Mouse (Mus musculus): ENCODE measurements around the gene Sprr2b.
"Not testable (repeated sequence)": the region's sequence is repeated elsewhere in the genome, so short reads cannot be mapped to it uniquely, and the experiment has no call there.

Gene Sprr2b

DNA sequence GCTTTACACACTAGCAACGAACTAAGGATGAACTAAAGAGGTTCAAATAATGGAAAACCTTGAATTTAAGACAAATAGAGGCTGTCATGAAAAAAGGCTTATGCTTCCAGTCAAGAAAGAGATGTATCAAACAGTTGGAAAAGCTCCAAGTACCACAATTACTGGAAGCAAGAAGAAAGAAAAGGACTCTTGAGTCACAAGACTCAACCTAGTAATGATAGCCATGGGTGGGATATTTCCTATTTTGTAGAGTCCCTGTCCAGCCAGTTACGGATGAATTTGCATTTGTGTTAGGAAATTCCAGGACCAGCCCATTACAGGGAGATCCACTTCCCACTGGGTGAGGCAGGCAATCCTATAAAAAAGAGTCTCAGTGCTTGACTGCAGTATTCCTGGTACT lies at the start of gene Sprr2b:
Sprr2b (plus strand) TSS at position 301 of the 400 bp plus-strand sequence.
- no peak for DNase-seq

DNA sequence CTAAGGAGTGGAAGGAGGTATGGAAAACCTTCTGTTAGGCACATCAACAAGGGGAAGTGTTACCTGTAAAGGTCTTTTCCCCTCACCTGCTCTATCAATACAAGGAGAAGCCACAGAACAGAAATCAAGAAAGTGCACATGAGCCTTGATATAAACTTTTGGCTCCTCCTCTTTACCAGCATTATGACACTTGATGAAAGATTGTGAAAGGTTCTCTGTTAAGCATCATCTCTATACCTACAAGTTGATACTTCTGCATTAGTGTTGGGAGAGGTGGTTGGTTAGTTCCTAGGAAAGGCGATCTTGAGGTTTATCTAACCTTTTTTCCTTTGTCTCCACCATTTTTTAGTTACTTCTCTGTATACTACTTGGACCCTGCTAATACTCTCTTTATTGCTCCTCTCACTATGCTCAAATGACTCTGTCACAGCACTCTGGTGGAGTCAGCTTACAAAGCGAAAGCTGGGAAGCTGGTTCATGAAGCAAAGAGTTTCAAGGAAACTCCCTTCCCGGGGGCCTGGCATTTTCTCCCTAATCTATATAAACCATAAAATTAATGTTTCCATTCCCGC lies 44.9 kb upstream of the Sprr2b start:
- not testable (repeated sequence) for DNase-seq

DNA sequence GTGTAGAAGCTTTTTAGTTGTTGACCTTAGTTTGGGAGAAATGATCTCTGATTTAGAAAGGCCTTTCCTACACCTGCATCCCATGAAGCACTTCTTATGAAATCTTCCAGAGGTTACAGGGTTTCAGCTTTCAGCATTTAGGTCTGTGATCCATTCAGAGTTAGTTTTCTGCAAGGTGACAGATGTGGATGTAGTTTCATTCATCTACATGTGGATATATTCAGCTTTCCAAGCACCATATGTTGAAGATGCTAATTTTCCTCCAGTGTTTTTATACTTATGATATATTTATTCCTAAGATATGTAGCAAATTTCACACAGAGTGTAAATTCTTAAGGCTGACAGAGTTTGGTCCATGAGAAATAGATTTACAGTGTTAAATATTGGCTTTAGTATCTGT lies 42.9 kb upstream of the Sprr2b start:
- DNase-seq: not testable (repeated sequence)

DNA sequence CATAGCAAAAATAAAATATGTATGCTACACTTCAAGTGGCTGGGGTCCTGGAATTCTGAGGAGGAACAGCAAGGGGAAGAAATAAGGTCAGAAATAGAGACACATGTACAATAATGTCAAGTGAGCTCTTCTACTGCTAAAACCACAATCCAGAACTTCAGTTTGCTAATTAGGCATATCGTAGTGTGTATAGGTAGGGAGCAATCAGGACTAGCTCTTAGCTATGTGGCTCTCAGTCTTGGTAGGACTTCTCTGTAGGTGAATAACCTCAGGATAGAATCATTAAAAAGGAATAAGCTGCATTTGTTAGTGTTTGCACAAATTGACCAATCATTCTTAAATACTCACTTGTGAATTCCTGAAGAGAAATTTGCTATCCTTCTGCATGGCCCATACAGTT lies 42.4 kb upstream of the Sprr2b start:
- DNase-seq: not testable (repeated sequence)

GRCm38 (mm10) chr3:92279663-92280062 lies 36.8 kb upstream of the Sprr2b start:
- not testable (repeated sequence) for DNase-seq

GRCm38 (mm10) chr3:92280963-92281606 lies 35.3 kb upstream of the Sprr2b start:
- not testable (repeated sequence) for DNase-seq

DNA sequence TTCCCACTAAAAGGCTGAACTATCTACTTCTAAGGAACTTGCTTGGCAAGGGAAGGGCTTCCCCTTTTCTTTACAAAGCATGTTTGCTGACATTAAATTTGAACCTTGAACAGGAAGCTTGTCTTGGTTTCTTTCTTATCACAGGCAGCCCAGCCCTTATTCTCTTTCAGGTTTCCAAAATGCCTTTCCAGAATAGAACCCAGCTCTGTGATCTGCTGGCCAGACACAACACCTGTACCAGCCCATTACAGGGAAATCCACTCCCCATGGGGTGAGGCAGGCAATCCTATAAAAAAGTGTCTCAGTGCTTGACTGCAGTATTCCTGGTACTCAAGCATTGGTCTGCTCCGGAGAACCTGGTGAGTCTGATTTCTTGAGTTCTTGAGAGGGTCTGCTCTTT lies 31.3 kb upstream of the Sprr2b start, which contains the start of gene Sprr2a3:
Sprr2a3 (plus strand) TSS at position 317 of the 400 bp plus-strand sequence.
- DNase-seq: not testable (repeated sequence)

DNA sequence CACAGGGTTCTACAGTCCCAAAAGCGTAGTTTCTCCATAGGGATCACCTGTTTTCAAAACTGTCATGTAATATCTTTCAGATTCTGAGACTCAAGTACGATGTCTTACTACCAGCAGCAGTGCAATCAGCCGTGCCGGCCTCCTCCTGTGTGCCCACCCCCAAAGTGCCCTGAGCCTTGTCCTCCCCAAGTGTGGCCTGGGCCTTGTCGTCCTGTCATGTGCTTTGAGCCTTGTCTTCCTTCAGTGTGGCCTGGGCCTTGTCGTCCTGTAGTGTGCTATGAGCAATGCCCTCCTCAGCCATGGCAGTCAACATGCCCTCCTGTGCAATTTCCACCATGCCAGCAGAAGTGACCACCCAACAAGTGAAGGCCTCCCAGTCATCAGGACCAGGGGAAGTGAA lies 27.9 kb upstream of the Sprr2b start:
- DNase-seq: not testable (repeated sequence)

GRCm38 (mm10) chr3:92307406-92307805 lies 9.0 kb upstream of the Sprr2b start:
- DNase-seq: no peak

GRCm38 (mm10) chr3:92317384-92317783 lies 964 bp downstream of the Sprr2b start:
- DNase-seq: no peak

- DNase-seq: no peak
Measured at GRCm38 (mm10) chr3:92336278-92336677, 19.9 kb downstream of the Sprr2b start.

DNA sequence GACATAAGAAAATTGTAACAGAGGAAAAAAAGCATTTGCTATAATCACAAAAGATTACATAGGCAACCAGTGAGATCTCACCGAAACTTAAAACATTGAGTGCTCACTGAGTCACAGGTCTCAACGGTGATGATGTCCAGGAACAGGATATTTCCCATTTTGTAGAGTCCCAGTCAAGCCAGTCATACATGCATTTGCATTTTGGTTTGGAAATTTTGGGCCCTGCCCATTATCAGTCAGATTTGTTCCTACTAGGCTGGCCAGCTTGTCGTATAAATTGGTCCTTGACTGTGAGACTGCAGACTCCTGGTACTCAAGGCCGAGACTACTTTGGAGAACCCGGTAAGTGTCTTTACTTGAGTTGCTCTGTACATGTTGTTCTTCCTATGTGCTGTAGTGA lies 22.4 kb downstream of the Sprr2b start, which contains the start of gene Sprr2d:
Sprr2d (plus strand) TSS at position 301 of the 400 bp plus-strand sequence.
- no peak for DNase-seq

DNA sequence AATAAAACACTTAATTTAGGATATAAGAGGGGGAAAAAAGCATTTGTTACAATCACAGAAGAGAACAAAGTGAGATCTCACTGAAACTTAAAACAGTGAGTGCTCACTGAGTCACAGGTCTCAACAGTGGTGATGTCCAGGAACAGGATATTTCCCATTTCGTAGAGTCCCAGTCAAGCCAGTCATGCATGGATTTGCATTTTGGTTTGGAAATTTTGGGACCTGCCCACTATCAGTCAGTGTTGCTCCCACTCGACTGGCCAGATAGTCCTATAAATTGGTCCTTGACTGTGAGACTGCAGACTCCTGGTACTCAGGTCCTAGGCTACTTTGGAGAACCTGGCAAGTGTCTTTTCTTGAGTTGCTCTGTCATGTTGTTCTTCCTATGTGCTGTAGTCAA lies 35.4 kb downstream of the Sprr2b start, which contains the start of gene Sprr2e:
Sprr2e (plus strand) TSS at position 301 of the 400 bp plus-strand sequence.
- DNase-seq: no peak

DNA sequence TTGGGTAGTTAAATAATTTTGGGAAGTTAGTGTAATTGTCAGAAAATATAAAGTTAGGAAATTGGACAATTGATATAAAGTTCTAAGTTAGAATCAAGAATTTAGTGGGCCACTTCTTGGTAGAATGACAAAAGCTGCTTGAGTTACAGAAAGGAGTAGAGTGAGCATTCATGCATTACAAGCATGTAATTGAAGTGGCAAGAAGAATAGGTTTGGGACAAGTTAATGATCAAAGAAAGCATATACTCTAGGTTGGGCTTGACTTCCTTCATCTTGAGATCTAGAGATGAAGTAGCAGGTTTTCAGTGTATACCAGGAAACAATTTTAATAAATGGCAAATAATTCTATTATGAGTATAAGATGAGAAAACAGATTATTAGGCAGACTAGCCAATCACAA lies 45.2 kb downstream of the Sprr2b start:
- DNase-seq: no peak

GRCm38 (mm10) chr3:92364887-92365286 lies 48.5 kb downstream of the Sprr2b start, which contains the start of gene Sprr2f:
Gene Sprr2f, plus strand, starts transcription at chr3:92365187.
- no peak for DNase-seq
